Mouse (Mus musculus): Measurements from ENCODE around the gene Ttc3.

The Ttc3 gene

DNA sequence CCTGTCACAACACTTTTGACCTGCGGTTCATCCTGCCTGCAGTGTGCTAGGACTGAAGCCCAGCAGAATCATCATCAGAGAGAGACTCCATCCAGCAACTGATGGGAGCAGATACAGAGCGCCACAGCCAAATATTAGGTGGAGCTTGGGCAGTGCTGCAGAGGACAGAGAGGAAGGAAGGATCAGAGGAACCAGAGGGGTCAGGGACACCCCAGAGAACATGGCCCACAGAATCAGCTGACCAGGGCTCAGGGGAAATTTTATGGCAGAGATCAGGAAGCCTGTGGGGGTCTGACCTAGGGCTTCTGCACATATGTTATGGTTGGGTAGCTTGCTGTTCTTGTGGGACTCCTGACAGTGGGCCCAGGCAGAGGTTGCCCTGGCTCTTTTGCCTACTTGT lies 147.2 kb downstream of the Ttc3 start:
- no peak for DNase-seq
